Comparison of ENCODE assay signal across 11 mouse cellular contexts in the genomic region with DNA sequence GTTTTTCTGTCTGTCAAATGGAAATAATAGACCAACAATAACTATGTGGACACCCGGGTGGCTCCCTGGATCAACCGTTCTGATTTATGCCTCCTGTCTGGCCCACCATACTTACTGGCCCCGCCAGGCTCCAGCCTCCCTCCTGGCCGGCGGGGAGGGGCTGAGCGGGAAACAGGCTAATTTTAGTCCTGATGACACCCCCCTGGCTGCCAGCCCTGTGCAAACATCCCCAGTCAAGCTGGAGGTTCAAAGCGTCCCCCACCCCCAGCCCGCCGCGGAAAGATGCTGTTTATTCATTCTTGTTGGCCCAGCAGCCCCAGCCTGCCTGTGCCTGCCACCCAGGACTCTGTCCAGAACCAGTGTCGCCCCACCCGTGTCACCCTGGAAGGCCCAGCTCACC. TPM values are rescaled to one million over a fixed set of nuclear protein-coding genes. Genes with fewer than 3 reads are reported as not detected.
A peak's percentile ranks its signal among the peaks of the same experiment; 100 is the strongest.
DNase-seq lines count a peak whose midpoint lies in the region; ATAC-seq and TF ChIP-seq lines count a peak whose summit lies in the region.
"Had no signal": no experiment of that assay in that cellular context is flagged by ENCODE, and none has a peak within 500 bp of the region (broad histone marks: within the 10 kb centered on the region; RNA-seq: fewer than 3 reads in every experiment).

No protein-coding gene starts in this region.

- H3K27ac ChIP-seq in hindbrain, embryonic 10.5 days: no peak overlapping the region
- H3K27ac ChIP-seq in hindbrain, embryonic 12.5 days: no peak overlapping the region
- H3K27ac ChIP-seq in heart, embryonic 14.5 days (replicated peaks in 1 of 2; ENCODE audit: control insufficient read depth in 1 of 2, insufficient read depth in 1 of 2, low read depth in 2 of 2, low read length in 2 of 2): peak overlapping the region; percentile 65 to 71
- no peak overlapping the region for H3K27ac ChIP-seq in liver, embryonic 11.5 days (ENCODE audit: low read depth, low read length)
- H3K27ac ChIP-seq in hindbrain, embryonic 14.5 days: no peak overlapping the region
- H3K27ac ChIP-seq in forebrain, embryonic 13.5 days: no peak overlapping the region
- H3K27ac ChIP-seq: neural tube, embryonic 15.5 days had no signal

- H3K4me3 ChIP-seq in hindbrain, embryonic 10.5 days: 0 out of 2 replicates have a peak overlapping the region, but pooled peaks have one; percentile 7
- no peak overlapping the region for H3K4me3 ChIP-seq in hindbrain, embryonic 12.5 days
- H3K4me3 ChIP-seq in E14TG2a.4 (replicated peaks; ENCODE audit: low read length): peak overlapping the region; percentile 57
- H3K4me3 ChIP-seq in heart, embryonic 14.5 days (ENCODE audit: control insufficient read depth in 1 of 2, insufficient read depth in 1 of 2, low read depth in 1 of 2, low read length in 2 of 2): peak overlapping the region in 1 of 2 experiments; percentile 6; a peak in 1 of 4 replicates
- H3K4me3 ChIP-seq in liver, embryonic 11.5 days (ENCODE audit: low read depth, low read length): no peak overlapping the region
- H3K4me3 ChIP-seq in hindbrain, embryonic 14.5 days (replicated peaks; ENCODE audit: low read length): no peak overlapping the region
- no peak overlapping the region for H3K4me3 ChIP-seq in forebrain, embryonic 13.5 days
- H3K4me3 ChIP-seq: megakaryocyte, embryonic 14.5 days; neural tube, embryonic 15.5 days had no signal

- no peak for ATAC-seq in hindbrain, embryonic 12.5 days (ENCODE audit: low FRiP score)
- peak; percentile 64 for ATAC-seq in heart, embryonic 14.5 days (ENCODE audit: insufficient number of reproducible peaks, insufficient read depth, low FRiP score, low read depth)
- no peak; the same call in 1 of the 2 replicates for ATAC-seq in liver, embryonic 11.5 days (replicated peaks; ENCODE audit: low FRiP score)
- ATAC-seq in hindbrain, embryonic 14.5 days (ENCODE audit: low FRiP score): no peak
- ATAC-seq in forebrain, embryonic 13.5 days: no peak

- H3K4me1 ChIP-seq in hindbrain, embryonic 10.5 days (replicated peaks): peaks cover 35% of the 10 kb centered on the region
- H3K4me1 ChIP-seq in hindbrain, embryonic 12.5 days: peaks cover 22% of the 10 kb centered on the region; the same call in 1 of the 2 replicates
- H3K4me1 ChIP-seq in E14TG2a.4 (replicated peaks; ENCODE audit: low read depth, low read length): peaks cover 67% of the 10 kb centered on the region
- peaks cover 25 to 35% of the 10 kb centered on the region in 2 experiments for H3K4me1 ChIP-seq in heart, embryonic 14.5 days (ENCODE audit: control insufficient read depth in 2 of 2, insufficient read depth in 2 of 2, low read length in 2 of 2)
- H3K4me1 ChIP-seq in liver, embryonic 11.5 days (replicated peaks; ENCODE audit: control insufficient read depth, insufficient read depth, low read length): peaks cover 17% of the 10 kb centered on the region
- no peaks in the 10 kb centered on the region for H3K4me1 ChIP-seq in hindbrain, embryonic 14.5 days (replicated peaks; ENCODE audit: control insufficient read depth, insufficient read depth, low read length)
- peaks cover 29% of the 10 kb centered on the region for H3K4me1 ChIP-seq in forebrain, embryonic 13.5 days

- no peak for DNase-seq in hindbrain, embryonic 10.5 days (ENCODE audit: low spot score)
- DNase-seq in liver, embryonic 11.5 days (ENCODE audit: low spot score): no peak
- no peak for DNase-seq in cerebellum, postnatal 10 days
- DNase-seq in hindbrain, embryonic 14.5 days (ENCODE audit: low spot score): no peak
- DNase-seq: adrenal gland, postnatal 36 days had no signal

- WGBS in hindbrain, embryonic 10.5 days: 37% methylated on average over 12 of the region's 12 CpGs
- whole genome bisulfite sequencing in hindbrain, embryonic 12.5 days: 23% methylated on average over 12 of the region's 12 CpGs
- 10% methylated on average over 12 of the region's 12 CpGs for WGBS in heart, embryonic 14.5 days
- 19% methylated on average over 12 of the region's 12 CpGs for WGBS in liver, embryonic 11.5 days
- 39% methylated on average over 12 of the region's 12 CpGs for WGBS in hindbrain, embryonic 14.5 days
- WGBS in forebrain, embryonic 13.5 days: 43% methylated on average over 9 of the region's 12 CpGs

- H3K9ac ChIP-seq in hindbrain, embryonic 12.5 days: no peak overlapping the region
- peak overlapping the region; percentile 44; the same call in 1 of the 2 replicates for H3K9ac ChIP-seq in heart, embryonic 14.5 days (ENCODE audit: low read length)
- peak overlapping the region; percentile 34; the same call in 1 of the 2 replicates for H3K9ac ChIP-seq in liver, embryonic 11.5 days (ENCODE audit: low read depth, low read length)
- H3K9ac ChIP-seq in hindbrain, embryonic 14.5 days: no peak overlapping the region
- H3K9ac ChIP-seq in forebrain, embryonic 13.5 days: no peak overlapping the region; the same call in 1 of the 2 replicates
- H3K9ac ChIP-seq: neural tube, embryonic 15.5 days had no signal

- H3K36me3 ChIP-seq in hindbrain, embryonic 10.5 days: peaks cover 23% of the 10 kb centered on the region
- H3K36me3 ChIP-seq in hindbrain, embryonic 12.5 days: peaks cover 23% of the 10 kb centered on the region
- peaks cover 11% of the 10 kb centered on the region for H3K36me3 ChIP-seq in E14TG2a.4 (ENCODE audit: insufficient read depth, low read length)
- H3K36me3 ChIP-seq in heart, embryonic 14.5 days (ENCODE audit: control insufficient read depth, insufficient read depth, low read length): peaks cover 14% of the 10 kb centered on the region
- peaks cover 8% of the 10 kb centered on the region; the same call in 1 of the 2 replicates for H3K36me3 ChIP-seq in liver, embryonic 11.5 days (ENCODE audit: control insufficient read depth, insufficient read depth, low read length)
- H3K36me3 ChIP-seq in hindbrain, embryonic 14.5 days (replicated peaks; ENCODE audit: control insufficient read depth, insufficient read depth): peaks cover 12% of the 10 kb centered on the region
- H3K36me3 ChIP-seq in forebrain, embryonic 13.5 days (ENCODE audit: poor library complexity, severe bottlenecking): peaks cover 19% of the 10 kb centered on the region

- no peak overlapping the region; the same call in 1 of the 2 replicates for H3K4me2 ChIP-seq in hindbrain, embryonic 12.5 days (replicated peaks)
- peak overlapping the region; percentile 34 for H3K4me2 ChIP-seq in heart, embryonic 14.5 days (ENCODE audit: low read length)
- peak overlapping the region; percentile 51 for H3K4me2 ChIP-seq in liver, embryonic 11.5 days
- H3K4me2 ChIP-seq in hindbrain, embryonic 14.5 days (replicated peaks): no peak overlapping the region
- H3K4me2 ChIP-seq in forebrain, embryonic 13.5 days: no peak overlapping the region
- H3K4me2 ChIP-seq: neural tube, embryonic 15.5 days had no signal

- no peak for TF ChIP-seq CTCF in E14TG2a.4 (conservative IDR thresholded peaks at IDR 0.05; ENCODE audit: low read length)

- no peaks in the 10 kb centered on the region for H3K9me3 ChIP-seq in hindbrain, embryonic 10.5 days
- 0 out of 2 replicates have a peak, but pooled peaks cover 4% of the 10 kb centered on the region for H3K9me3 ChIP-seq in hindbrain, embryonic 12.5 days (replicated peaks)
- H3K9me3 ChIP-seq in E14TG2a.4 (ENCODE audit: low read length): no peaks in the 10 kb centered on the region
- H3K9me3 ChIP-seq in heart, embryonic 14.5 days (ENCODE audit: control insufficient read depth, low read length): 0 out of 2 replicates have a peak, but pooled peaks cover 3% of the 10 kb centered on the region
- H3K9me3 ChIP-seq in liver, embryonic 11.5 days (ENCODE audit: control insufficient read depth, low read length): no peaks in the 10 kb centered on the region
- no peaks in the 10 kb centered on the region for H3K9me3 ChIP-seq in hindbrain, embryonic 14.5 days (ENCODE audit: control insufficient read depth, low read length)
- 0 out of 2 replicates have a peak, but pooled peaks cover 3% of the 10 kb centered on the region for H3K9me3 ChIP-seq in forebrain, embryonic 13.5 days (replicated peaks)
- H3K9me3 ChIP-seq: megakaryocyte, embryonic 14.5 days; neural tube, embryonic 15.5 days had no signal

- H3K27me3 ChIP-seq in hindbrain, embryonic 10.5 days (ENCODE audit: insufficient read depth, poor library complexity, severe bottlenecking): peaks cover 5% of the 10 kb centered on the region; the same call in 1 of the 2 replicates
- H3K27me3 ChIP-seq in hindbrain, embryonic 12.5 days: no peaks in the 10 kb centered on the region
- peaks cover 24% of the 10 kb centered on the region for H3K27me3 ChIP-seq in E14TG2a.4 (ENCODE audit: insufficient read depth, low read length)
- peaks cover 2% of the 10 kb centered on the region for H3K27me3 ChIP-seq in heart, embryonic 14.5 days (ENCODE audit: control insufficient read depth, insufficient read depth, low read length)
- peaks cover 10% of the 10 kb centered on the region; the same call in 1 of the 2 replicates for H3K27me3 ChIP-seq in liver, embryonic 11.5 days (replicated peaks; ENCODE audit: control insufficient read depth, insufficient read depth, low read length)
- H3K27me3 ChIP-seq in hindbrain, embryonic 14.5 days (ENCODE audit: control insufficient read depth, insufficient read depth, low read length): no peaks in the 10 kb centered on the region
- H3K27me3 ChIP-seq in forebrain, embryonic 13.5 days: no peaks in the 10 kb centered on the region
- H3K27me3 ChIP-seq: neural tube, embryonic 15.5 days had no signal

RNA-seq across cellular contexts. Expression of gene Vmac, which starts 10.3 kb away (rescaled TPM):
- polyA plus RNA-seq in hindbrain, embryonic 10.5 days (2016; fragmentation: Nextera tagmentation; extraction: Ambion mirVana): 12.7 and 18.6 TPM in 2 replicates
- polyA plus RNA-seq in hindbrain, embryonic 12.5 days (2016; fragmentation: Nextera tagmentation; extraction: Ambion mirVana): 15.3 and 18.1 TPM in 2 replicates
- polyA plus RNA-seq in heart, embryonic 14.5 days (2014; fragmentation: Nextera tagmentation; extraction: Ambion mirVana): 17.7 TPM in 2 replicates
- 9.1 and 10.7 TPM in 2 replicates for polyA plus RNA-seq in liver, embryonic 11.5 days (2014; fragmentation: Nextera tagmentation; extraction: Ambion mirVana)
- polyA plus RNA-seq in hindbrain, embryonic 14.5 days (2014; fragmentation: Nextera tagmentation; extraction: Ambion mirVana): 15.9 and 22.9 TPM in 2 replicates
- polyA plus RNA-seq in forebrain, embryonic 13.5 days (2015; fragmentation: Nextera tagmentation; extraction: Ambion mirVana): 14.0 and 16.7 TPM in 2 replicates

RNA-seq across cellular contexts. Expression of gene Ndufa11, which starts 10.6 kb away (rescaled TPM):
- 398 and 446 TPM in 2 replicates for polyA plus RNA-seq in hindbrain, embryonic 10.5 days (2016; fragmentation: Nextera tagmentation; extraction: Ambion mirVana)
- 323 and 382 TPM in 2 replicates for polyA plus RNA-seq in hindbrain, embryonic 12.5 days (2016; fragmentation: Nextera tagmentation; extraction: Ambion mirVana)
- polyA plus RNA-seq in heart, embryonic 14.5 days (2014; fragmentation: Nextera tagmentation; extraction: Ambion mirVana): 1,100 and 1,119 TPM in 2 replicates
- polyA plus RNA-seq in liver, embryonic 11.5 days (2014; fragmentation: Nextera tagmentation; extraction: Ambion mirVana): 343 and 358 TPM in 2 replicates
- 577 and 678 TPM in 2 replicates for polyA plus RNA-seq in hindbrain, embryonic 14.5 days (2014; fragmentation: Nextera tagmentation; extraction: Ambion mirVana)
- 433 and 459 TPM in 2 replicates for polyA plus RNA-seq in forebrain, embryonic 13.5 days (2015; fragmentation: Nextera tagmentation; extraction: Ambion mirVana)

RNA-seq across cellular contexts. Expression of gene Nrtn, which starts 29.2 kb away (rescaled TPM):
- 4.4 and 5.1 TPM in 2 replicates for polyA plus RNA-seq in hindbrain, embryonic 10.5 days (2016; fragmentation: Nextera tagmentation; extraction: Ambion mirVana)
- 3.9 and 5.1 TPM in 2 replicates for polyA plus RNA-seq in hindbrain, embryonic 12.5 days (2016; fragmentation: Nextera tagmentation; extraction: Ambion mirVana)
- polyA plus RNA-seq in heart, embryonic 14.5 days (2014; fragmentation: Nextera tagmentation; extraction: Ambion mirVana): 31.0 and 31.5 TPM in 2 replicates
- 5.2 and 5.3 TPM in 2 replicates for polyA plus RNA-seq in liver, embryonic 11.5 days (2014; fragmentation: Nextera tagmentation; extraction: Ambion mirVana)
- 2.8 and 3.8 TPM in 2 replicates for polyA plus RNA-seq in hindbrain, embryonic 14.5 days (2014; fragmentation: Nextera tagmentation; extraction: Ambion mirVana)
- polyA plus RNA-seq in forebrain, embryonic 13.5 days (2015; fragmentation: Nextera tagmentation; extraction: Ambion mirVana): 1.7 TPM in 2 replicates

RNA-seq across cellular contexts. Expression of gene Dus3l, which starts 36.4 kb away (rescaled TPM):
- 44.1 and 47.6 TPM in 2 replicates for polyA plus RNA-seq in hindbrain, embryonic 10.5 days (2016; fragmentation: Nextera tagmentation; extraction: Ambion mirVana)
- 46.8 and 47.6 TPM in 2 replicates for polyA plus RNA-seq in hindbrain, embryonic 12.5 days (2016; fragmentation: Nextera tagmentation; extraction: Ambion mirVana)
- polyA plus RNA-seq in heart, embryonic 14.5 days (2014; fragmentation: Nextera tagmentation; extraction: Ambion mirVana): 28.8 and 31.3 TPM in 2 replicates
- polyA plus RNA-seq in liver, embryonic 11.5 days (2014; fragmentation: Nextera tagmentation; extraction: Ambion mirVana): 34.5 and 36.9 TPM in 2 replicates
- polyA plus RNA-seq in hindbrain, embryonic 14.5 days (2014; fragmentation: Nextera tagmentation; extraction: Ambion mirVana): 76.9 and 81.9 TPM in 2 replicates
- polyA plus RNA-seq in forebrain, embryonic 13.5 days (2015; fragmentation: Nextera tagmentation; extraction: Ambion mirVana): 50.0 and 56.9 TPM in 2 replicates

RNA-seq across cellular contexts. Expression of gene Prr22, which starts 41.9 kb away (rescaled TPM):
- 1.3 TPM in 2 replicates for polyA plus RNA-seq in hindbrain, embryonic 10.5 days (2016; fragmentation: Nextera tagmentation; extraction: Ambion mirVana)
- 1.3 and 1.7 TPM in 2 replicates for polyA plus RNA-seq in hindbrain, embryonic 12.5 days (2016; fragmentation: Nextera tagmentation; extraction: Ambion mirVana)
- polyA plus RNA-seq in heart, embryonic 14.5 days (2014; fragmentation: Nextera tagmentation; extraction: Ambion mirVana): 0.96 and 1.2 TPM in 2 replicates
- polyA plus RNA-seq in liver, embryonic 11.5 days (2014; fragmentation: Nextera tagmentation; extraction: Ambion mirVana): 1.6 and 1.8 TPM in 2 replicates
- 0.76 and 0.78 TPM in 2 replicates for polyA plus RNA-seq in hindbrain, embryonic 14.5 days (2014; fragmentation: Nextera tagmentation; extraction: Ambion mirVana)
- polyA plus RNA-seq in forebrain, embryonic 13.5 days (2015; fragmentation: Nextera tagmentation; extraction: Ambion mirVana): 1.2 and 1.3 TPM in 2 replicates

Comparison
In these comparisons a context has a peak if more than half of its experiments do, and no peak if none do; other contexts are left out.
1. H3K4me3 ChIP-seq: peak in hindbrain, embryonic 10.5 days (single experiment) and E14TG2a.4 (single experiment); none in hindbrain, embryonic 12.5 days (single experiment), liver, embryonic 11.5 days (single experiment), hindbrain, embryonic 14.5 days (single experiment) and forebrain, embryonic 13.5 days (single experiment).
2. H3K27ac ChIP-seq: peak in heart, embryonic 14.5 days (2 of 2); none in hindbrain, embryonic 10.5 days (single experiment), hindbrain, embryonic 12.5 days (single experiment), liver, embryonic 11.5 days (single experiment), hindbrain, embryonic 14.5 days (single experiment) and forebrain, embryonic 13.5 days (single experiment).
3. H3K4me2 ChIP-seq: peak in heart, embryonic 14.5 days (single experiment) and liver, embryonic 11.5 days (single experiment); none in hindbrain, embryonic 12.5 days (single experiment), hindbrain, embryonic 14.5 days (single experiment) and forebrain, embryonic 13.5 days (single experiment).
4. H3K9ac ChIP-seq: peak in heart, embryonic 14.5 days (single experiment) and liver, embryonic 11.5 days (single experiment); none in hindbrain, embryonic 12.5 days (single experiment), hindbrain, embryonic 14.5 days (single experiment) and forebrain, embryonic 13.5 days (single experiment).